Comparison of ENCODE assay signal across 8 mouse cellular contexts in the genomic region with DNA sequence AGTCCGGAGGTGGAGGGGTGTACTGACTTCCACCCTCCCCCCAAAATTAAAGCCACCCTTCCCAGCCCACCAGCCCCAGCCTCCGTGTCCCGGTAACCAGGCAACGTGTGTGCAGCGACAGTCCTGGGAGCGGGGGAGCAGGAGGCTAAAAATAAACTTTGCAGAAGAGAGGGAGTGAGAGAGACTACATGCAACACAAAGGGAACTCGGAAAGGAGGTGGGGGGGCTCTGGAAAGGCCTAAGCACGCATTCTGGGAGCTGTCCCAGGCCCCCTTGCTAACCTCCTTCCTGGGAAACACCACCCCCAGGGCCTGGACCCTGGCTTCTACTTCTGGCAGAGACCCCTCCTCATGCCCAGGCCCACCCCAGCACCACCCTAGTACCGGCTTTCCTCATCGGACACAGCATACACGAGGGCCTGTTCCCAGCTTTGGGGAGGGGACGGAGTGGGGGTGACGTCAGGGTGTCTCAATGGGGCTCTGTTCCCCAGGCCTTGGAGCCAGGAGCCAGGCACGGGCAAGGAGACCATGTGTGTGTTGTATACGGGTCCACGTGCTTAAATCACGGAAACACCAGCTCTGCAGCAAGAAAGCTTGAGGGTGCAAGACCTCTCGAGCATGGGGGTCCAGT. TPM values are rescaled to one million over a fixed set of nuclear protein-coding genes. Genes with fewer than 3 reads are reported as not detected.
DNase-seq lines count a peak whose midpoint lies in the region; ATAC-seq and TF ChIP-seq lines count a peak whose summit lies in the region.

No protein-coding gene starts in this region.

- no peaks in the 10 kb centered on the region for H3K9me3 ChIP-seq in intestine, postnatal 0 days (ENCODE audit: control insufficient read depth)
- H3K9me3 ChIP-seq in liver, embryonic 12.5 days (replicated peaks) = no peaks in the 10 kb centered on the region
- no peaks in the 10 kb centered on the region for H3K9me3 ChIP-seq in neural tube, embryonic 13.5 days

- peaks cover 17% of the 10 kb centered on the region; the same call in 1 of the 2 replicates for H3K4me1 ChIP-seq in cerebellum, adult 2 months (ENCODE audit: control insufficient read depth, insufficient read depth, low read length)
- H3K4me1 ChIP-seq in intestine, postnatal 0 days (replicated peaks; ENCODE audit: control insufficient read depth, insufficient read depth, low read length) = peaks cover 7% of the 10 kb centered on the region; the same call in 1 of the 2 replicates
- peaks cover 65% of the 10 kb centered on the region for H3K4me1 ChIP-seq in liver, embryonic 12.5 days
- peaks cover 67% of the 10 kb centered on the region for H3K4me1 ChIP-seq in neural tube, embryonic 13.5 days (replicated peaks)

- peaks cover 28% of the 10 kb centered on the region for H3K36me3 ChIP-seq in intestine, postnatal 0 days (ENCODE audit: control insufficient read depth, insufficient read depth)
- H3K36me3 ChIP-seq in liver, embryonic 12.5 days = peaks cover 36% of the 10 kb centered on the region
- peaks cover 12% of the 10 kb centered on the region for H3K36me3 ChIP-seq in neural tube, embryonic 13.5 days

- 15% methylated on average over 18 of the region's 18 CpGs for WGBS in cerebellum, adult 2 months
- WGBS in intestine, postnatal 0 days = 3% methylated on average over 18 of the region's 18 CpGs
- WGBS in liver, embryonic 12.5 days (ENCODE audit: insufficient replicate concordance) = 8% methylated on average over 18 of the region's 18 CpGs
- WGBS in neural tube, embryonic 13.5 days = 3% methylated on average over 18 of the region's 18 CpGs

- no peak for ATAC-seq in intestine, postnatal 0 days
- ATAC-seq in liver, embryonic 12.5 days = no peak
- peak; percentile 32 for ATAC-seq in neural tube, embryonic 13.5 days (ENCODE audit: low read depth)

- H3K27ac ChIP-seq in cerebellum, adult 2 months (ENCODE audit: insufficient read depth, low read length) = peak overlapping the region; percentile 56; the same call in 1 of the 2 replicates
- peak overlapping the region; percentile 96 for H3K27ac ChIP-seq in intestine, postnatal 0 days (ENCODE audit: low read depth, low read length)
- H3K27ac ChIP-seq in liver, embryonic 12.5 days = peak overlapping the region; percentile 88
- H3K27ac ChIP-seq in neural tube, embryonic 13.5 days (replicated peaks) = peak overlapping the region; percentile 92

- peak; percentile 47 for DNase-seq in kidney, adult 11 months
- no peak for DNase-seq in kidney, adult 18-20 months
- DNase-seq in cerebellum, adult 2 months = peak; percentile 55
- DNase-seq in frontal cortex, adult 2 months (ENCODE audit: extremely low spot score in 1 of 2, low spot score in 1 of 2) = peak; percentile 80 to 85
- DNase-seq in urinary bladder, postnatal 36 days (ENCODE audit: low spot score in 2 of 2) = no peak

- peak overlapping the region; percentile 73 for H3K4me2 ChIP-seq in intestine, postnatal 0 days (replicated peaks; ENCODE audit: low read depth)
- H3K4me2 ChIP-seq in liver, embryonic 12.5 days = peak overlapping the region; percentile 100
- H3K4me2 ChIP-seq in neural tube, embryonic 13.5 days = peak overlapping the region; percentile 99

- peak overlapping the region; percentile 39 for H3K4me3 ChIP-seq in cerebellum, adult 2 months (replicated peaks; ENCODE audit: insufficient read depth, low read depth, low read length)
- peak overlapping the region; percentile 91 for H3K4me3 ChIP-seq in intestine, postnatal 0 days (ENCODE audit: low read depth, low read length)
- H3K4me3 ChIP-seq in liver, embryonic 12.5 days = peak overlapping the region; percentile 75
- peak overlapping the region; percentile 78 for H3K4me3 ChIP-seq in neural tube, embryonic 13.5 days

- TF ChIP-seq POLR2A in cerebellum, adult 2 months (IDR thresholded peaks at IDR 0.05; ENCODE audit: borderline replicate concordance, insufficient read depth, low read length) = no peak

- no peaks in the 10 kb centered on the region for H3K27me3 ChIP-seq in cerebellum, adult 2 months (ENCODE audit: control insufficient read depth, insufficient read depth, low read length)
- no peaks in the 10 kb centered on the region for H3K27me3 ChIP-seq in intestine, postnatal 0 days (replicated peaks; ENCODE audit: control insufficient read depth, insufficient read depth, low read length)
- H3K27me3 ChIP-seq in liver, embryonic 12.5 days (replicated peaks) = no peaks in the 10 kb centered on the region
- H3K27me3 ChIP-seq in neural tube, embryonic 13.5 days = no peaks in the 10 kb centered on the region

- peak overlapping the region; percentile 80; the same call in 1 of the 2 replicates for H3K9ac ChIP-seq in intestine, postnatal 0 days (ENCODE audit: low read depth, low read length)
- peak overlapping the region; percentile 91 for H3K9ac ChIP-seq in liver, embryonic 12.5 days
- peak overlapping the region; percentile 84 for H3K9ac ChIP-seq in neural tube, embryonic 13.5 days

- no peak for TF ChIP-seq CTCF in cerebellum, adult 2 months (IDR thresholded peaks at IDR 0.05; ENCODE audit: borderline replicate concordance, insufficient read depth, low read depth, low read length)
- no peak for TF ChIP-seq CTCF in intestine, postnatal 0 days (IDR thresholded peaks at IDR 0.05; ENCODE audit: low read depth)

RNA-seq across cellular contexts. Expression of a gene that starts 2.4 kb away (rescaled TPM):
- polyA plus RNA-seq in cerebellum, adult 2 months (2012; rRNA removed) = 14.3 and 14.8 TPM in 2 replicates
- polyA plus RNA-seq in frontal cortex, adult 2 months (2012; rRNA removed) = 38.9 TPM in 2 replicates
- polyA plus RNA-seq in intestine, postnatal 0 days (2015; fragmentation: Nextera tagmentation; extraction: Ambion mirVana) = 7.8 and 8.4 TPM in 2 replicates
- polyA plus RNA-seq in liver, embryonic 12.5 days (2016; fragmentation: Nextera tagmentation; extraction: Ambion mirVana) = 6.5 and 7.5 TPM in 2 replicates
- 4.9 and 8.0 TPM in 2 replicates for polyA plus RNA-seq in neural tube, embryonic 13.5 days (2015; fragmentation: Nextera tagmentation; extraction: Ambion mirVana)

RNA-seq across cellular contexts. Expression of a gene that starts 10.5 kb away (rescaled TPM):
- 226 and 230 TPM in 2 replicates for polyA plus RNA-seq in cerebellum, adult 2 months (2012; rRNA removed)
- 241 and 244 TPM in 2 replicates for polyA plus RNA-seq in frontal cortex, adult 2 months (2012; rRNA removed)
- polyA plus RNA-seq in intestine, postnatal 0 days (2015; fragmentation: Nextera tagmentation; extraction: Ambion mirVana) = 8.8 and 9.7 TPM in 2 replicates
- 13.0 and 14.4 TPM in 2 replicates for polyA plus RNA-seq in liver, embryonic 12.5 days (2016; fragmentation: Nextera tagmentation; extraction: Ambion mirVana)
- polyA plus RNA-seq in neural tube, embryonic 13.5 days (2015; fragmentation: Nextera tagmentation; extraction: Ambion mirVana) = 16.5 and 16.8 TPM in 2 replicates

RNA-seq across cellular contexts. Expression of a gene that starts 19.4 kb away (rescaled TPM):
- polyA plus RNA-seq in cerebellum, adult 2 months (2012; rRNA removed) = 121 and 124 TPM in 2 replicates
- 92.4 and 104 TPM in 2 replicates for polyA plus RNA-seq in frontal cortex, adult 2 months (2012; rRNA removed)
- 17.2 and 21.7 TPM in 2 replicates for polyA plus RNA-seq in intestine, postnatal 0 days (2015; fragmentation: Nextera tagmentation; extraction: Ambion mirVana)
- 17.0 TPM in 2 replicates for polyA plus RNA-seq in liver, embryonic 12.5 days (2016; fragmentation: Nextera tagmentation; extraction: Ambion mirVana)
- 40.2 and 43.4 TPM in 2 replicates for polyA plus RNA-seq in neural tube, embryonic 13.5 days (2015; fragmentation: Nextera tagmentation; extraction: Ambion mirVana)

RNA-seq across cellular contexts. Expression of a gene that starts 26.9 kb away (rescaled TPM):
- 9.2 and 10.9 TPM in 2 replicates for polyA plus RNA-seq in cerebellum, adult 2 months (2012; rRNA removed)
- polyA plus RNA-seq in frontal cortex, adult 2 months (2012; rRNA removed) = 7.5 and 7.7 TPM in 2 replicates
- polyA plus RNA-seq in intestine, postnatal 0 days (2015; fragmentation: Nextera tagmentation; extraction: Ambion mirVana) = 1.1 and 1.3 TPM in 2 replicates
- 2.3 and 2.8 TPM in 2 replicates for polyA plus RNA-seq in liver, embryonic 12.5 days (2016; fragmentation: Nextera tagmentation; extraction: Ambion mirVana)
- polyA plus RNA-seq in neural tube, embryonic 13.5 days (2015; fragmentation: Nextera tagmentation; extraction: Ambion mirVana) = 2.0 and 2.1 TPM in 2 replicates

RNA-seq across cellular contexts. Expression of a gene that starts 27.7 kb away (rescaled TPM):
- 29.0 and 29.6 TPM in 2 replicates for polyA plus RNA-seq in cerebellum, adult 2 months (2012; rRNA removed)
- polyA plus RNA-seq in frontal cortex, adult 2 months (2012; rRNA removed) = 21.6 and 22.2 TPM in 2 replicates
- 14.8 and 15.8 TPM in 2 replicates for polyA plus RNA-seq in intestine, postnatal 0 days (2015; fragmentation: Nextera tagmentation; extraction: Ambion mirVana)
- 31.4 and 33.4 TPM in 2 replicates for polyA plus RNA-seq in liver, embryonic 12.5 days (2016; fragmentation: Nextera tagmentation; extraction: Ambion mirVana)
- 16.6 and 17.7 TPM in 2 replicates for polyA plus RNA-seq in neural tube, embryonic 13.5 days (2015; fragmentation: Nextera tagmentation; extraction: Ambion mirVana)

Comparison
In these comparisons a context has a peak if more than half of its experiments do, and no peak if none do; other contexts are left out.
1. DNase-seq: peak in kidney, adult 11 months (single experiment), cerebellum, adult 2 months (2 of 2) and frontal cortex, adult 2 months (2 of 2); none in kidney, adult 18-20 months (single experiment) and urinary bladder, postnatal 36 days (0 of 2).
2. H3K4me3 ChIP-seq: peak in every context shown above with its lines; median percentile 91 in intestine, postnatal 0 days; 78 in neural tube, embryonic 13.5 days; 75 in liver, embryonic 12.5 days; 39 in cerebellum, adult 2 months.
3. RNA of a gene that starts 10.5 kb away (polyA plus RNA-seq): 241 to 244 TPM in frontal cortex, adult 2 months and 226 to 230 TPM in cerebellum, adult 2 months; 16.5 to 16.8 TPM in neural tube, embryonic 13.5 days, 13.0 to 14.4 TPM in liver, embryonic 12.5 days and 8.8 to 9.7 TPM in intestine, postnatal 0 days; every median in the first group is over 10 times any median in the second.
4. Peak in every context shown above with its lines, with median percentiles within 50 percentile points of each other: H3K27ac ChIP-seq, H3K4me2 ChIP-seq and H3K9ac ChIP-seq.